Mouse (Mus musculus) heart, adult 11 months (tissue): ENCODE measurements at regions not wholly inside any gene's neighbourhood (a gene's known extent, or its start where the extent isn't known, plus 50 kb on each side); places are given as distances from the start of the nearest gene placed in this dataset.

Source experiments
- DNase-seq: peaks from one replicate; pipeline ENCODE4 v3.0.0; 2022

- DNase-seq, result peak; percentile 41
These were observed 51.3 kb upstream of the Cpsf6 start for GRCm38 (mm10) chr10:117431086-117431619.

GRCm38 (mm10) chr10:117430224-117430884, 50.5 kb upstream of the Cpsf6 start:
- DNase-seq, result peak; percentile 11

- peak; percentile 80 for DNase-seq
These were observed 49.8 kb upstream of the Cpsf6 start for GRCm38 (mm10) chr10:117429459-117430183.
